Mouse (Mus musculus) ES-Bruce4 (cell line): ENCODE results near the gene Cit. TPM values are rescaled to one million over a fixed set of nuclear protein-coding genes. Genes with fewer than 3 reads are reported as not detected.

Experiments used
- H3K27ac ChIP-seq: 2 replicates; pipeline ENCODE4 v1.5.1; 2012; ENCODE audit warnings: low read length, inconsistent platforms; ENCODE audit not compliant: insufficient read depth
- H3K27me3 ChIP-seq: 2 replicates; pipeline ENCODE4 v1.6.1; 2012; ENCODE audit warnings: mild to moderate bottlenecking, low read length, inconsistent platforms; ENCODE audit not compliant: control insufficient read depth, poor library complexity, insufficient read depth, severe bottlenecking
- H3K36me3 ChIP-seq: 2 replicates; pipeline ENCODE4 v1.6.1; 2012; ENCODE audit warnings: inconsistent platforms, mild to moderate bottlenecking, low read length, moderate library complexity; ENCODE audit not compliant: control insufficient read depth, poor library complexity, insufficient read depth, severe bottlenecking
- H3K4me1 ChIP-seq: one replicate; pipeline ENCODE4 v1.8.1; 2011; ENCODE audit warnings: low read length; ENCODE audit not compliant: control insufficient read depth, insufficient read depth
- H3K4me3 ChIP-seq: 2 replicates; pipeline ENCODE4 v1.5.1; 2011; ENCODE audit warnings: low read depth, mild to moderate bottlenecking, low read length
- H3K9ac ChIP-seq: 2 replicates; pipeline ENCODE4 v1.6.1; 2012; ENCODE audit warnings: low read depth, mild to moderate bottlenecking, inconsistent platforms; ENCODE audit not compliant: poor library complexity, severe bottlenecking
- H3K9me3 ChIP-seq: replicated peaks from 2 replicates; pipeline ENCODE4 v1.6.1; 2012; ENCODE audit warnings: mild to moderate bottlenecking, low read length, inconsistent platforms; ENCODE audit not compliant: control insufficient read depth, poor library complexity, insufficient read depth, severe bottlenecking
- CTCF ChIP-seq: IDR thresholded peaks from one replicate; pipeline ENCODE4 v1.8.1; 2011; ENCODE audit warnings: low read depth, low read length
- EP300 ChIP-seq: IDR thresholded peaks from 2 replicates; pipeline ENCODE4 v1.6.1; 2011; ENCODE audit warnings: low read depth, low read length; ENCODE audit not compliant: insufficient read depth
- POLR2A ChIP-seq: IDR thresholded peaks from one replicate; pipeline ENCODE4 v1.8.1; 2011; ENCODE audit warnings: low read length; ENCODE audit not compliant: insufficient read depth
- polyA plus RNA-seq: library from polyadenylated mRNA; stranded (reverse); fragments of >200 nt; gene quantifications from 2 replicates; pipeline ENCODE4 v1.2.4, GENCODE M21; 2011; ENCODE audit warnings: low read depth; ENCODE audit not compliant: missing spikeins, insufficient read depth, insufficient read length

Cit gene
- polyA plus RNA-seq, 1 experiment = 67.1 TPM

GRCm38 (mm10) chr5:116024327-116024739 lies 179.3 kb downstream of the Cit start, which contains the start of gene Prkab1:
Gene Prkab1, minus strand, starts transcription at chr5:116024508.
- peaks cover 17% of the 10 kb centered on the region for H3K36me3 ChIP-seq
- peaks cover 7% of the 10 kb centered on the region for H3K4me1 ChIP-seq
- no peaks in the 10 kb centered on the region for H3K9me3 ChIP-seq
- peak within 1 kb of the TSS; percentile 78 for H3K9ac ChIP-seq
- H3K4me3 ChIP-seq = peak within 1 kb of the TSS; percentile 80
- peak within 1 kb of the TSS; percentile 33 for H3K27ac ChIP-seq
- H3K27me3 ChIP-seq = no peaks in the 10 kb centered on the region
- TF ChIP-seq CTCF = peak; percentile 65
- TF ChIP-seq POLR2A = peak; percentile 56
- peak; percentile 68 for TF ChIP-seq EP300

- Histone ChIP-seq H3K27ac (no peak overlapping the region), H3K27me3 (no peaks in the 10 kb centered on the region), H3K36me3 (peaks cover 3% of the 10 kb centered on the region; the same call in 1 of the 2 replicates), H3K4me1 (peaks cover 12% of the 10 kb centered on the region), H3K9me3 (no peaks in the 10 kb centered on the region), H3K9ac (no peak overlapping the region), H3K4me3 (no peak overlapping the region)
- TF ChIP-seq POLR2A (no peak), CTCF (no peak), EP300 (no peak)
Measured at GRCm38 (mm10) chr5:116026107-116026506, 181.0 kb downstream of the Cit start.

GRCm38 (mm10) chr5:116026561-116026960 lies 181.5 kb downstream of the Cit start:
- H3K9ac ChIP-seq = no peak overlapping the region
- H3K9me3 ChIP-seq = no peaks in the 10 kb centered on the region
- peaks cover 12% of the 10 kb centered on the region for H3K4me1 ChIP-seq
- TF ChIP-seq CTCF (no peak), EP300 (no peak), POLR2A (no peak)
- no peak overlapping the region for H3K27ac ChIP-seq
- no peak overlapping the region for H3K4me3 ChIP-seq
- no peaks in the 10 kb centered on the region for H3K36me3 ChIP-seq
- no peaks in the 10 kb centered on the region for H3K27me3 ChIP-seq

GRCm38 (mm10) chr5:116029071-116029470 lies 184.0 kb downstream of the Cit start:
- Histone ChIP-seq H3K27ac (no peak overlapping the region), H3K9ac (no peak overlapping the region), H3K4me1 (peaks cover 11% of the 10 kb centered on the region), H3K36me3 (no peaks in the 10 kb centered on the region), H3K9me3 (no peaks in the 10 kb centered on the region), H3K4me3 (no peak overlapping the region), H3K27me3 (no peaks in the 10 kb centered on the region)
- TF ChIP-seq CTCF = no peak
- no peak for TF ChIP-seq POLR2A
- no peak for TF ChIP-seq EP300

GRCm38 (mm10) chr5:116030566-116031189 lies 185.6 kb downstream of the Cit start:
- Histone ChIP-seq H3K27me3 (no peaks in the 10 kb centered on the region), H3K27ac (peak overlapping the region; percentile 73), H3K9ac (no peak overlapping the region), H3K9me3 (no peaks in the 10 kb centered on the region), H3K36me3 (no peaks in the 10 kb centered on the region), H3K4me3 (peak overlapping the region; percentile 35), H3K4me1 (peaks cover 11% of the 10 kb centered on the region)
- no peak for TF ChIP-seq POLR2A
- TF ChIP-seq EP300 = peak; percentile 63; the same call in 1 of the 2 replicates

- H3K9ac ChIP-seq = no peak overlapping the region
- H3K9me3 ChIP-seq = no peaks in the 10 kb centered on the region
- no peak overlapping the region for H3K4me3 ChIP-seq
- no peak overlapping the region for H3K27ac ChIP-seq
- no peaks in the 10 kb centered on the region for H3K27me3 ChIP-seq
- H3K4me1 ChIP-seq = peaks cover 11% of the 10 kb centered on the region
- H3K36me3 ChIP-seq = no peaks in the 10 kb centered on the region
- TF ChIP-seq CTCF = peak; percentile 78
- TF ChIP-seq POLR2A = no peak
- TF ChIP-seq EP300 = no peak
Measured at GRCm38 (mm10) chr5:116031190-116031577, 186.1 kb downstream of the Cit start.
